Mouse (Mus musculus) hindbrain, embryonic 13.5 days (tissue): Measurements from ENCODE around the gene Ttpal. TPM values are rescaled to one million over a fixed set of nuclear protein-coding genes. Genes with fewer than 3 reads are reported as not detected.
"Not testable (repeated sequence)": the region's sequence is repeated elsewhere in the genome, so short reads cannot be mapped to it uniquely, and the experiment has no call there.

Source experiments
- ATAC-seq: fragments of 200-750 bp; cut with Nextera tagmentation; 2 replicates; pipeline ENCODE4 v1.8.0; 2017; ENCODE audit warnings: moderate TSS enrichment; ENCODE audit not compliant: low FRiP score
- H3K27ac ChIP-seq: fragments of 300-500 bp; sonication (generic); 2 replicates; pipeline ENCODE4 v1.5.1; 2015; ENCODE audit warnings: inconsistent platforms, mild to moderate bottlenecking, moderate library complexity
- H3K27me3 ChIP-seq: fragments of 300-500 bp; sonication (generic); 2 replicates; pipeline ENCODE4 v1.6.1; 2015; ENCODE audit warnings: mild to moderate bottlenecking, inconsistent platforms
- H3K36me3 ChIP-seq: fragments of 300-500 bp; sonication (generic); 2 replicates; pipeline ENCODE4 v1.6.1; 2015; ENCODE audit warnings: mild to moderate bottlenecking, inconsistent platforms
- H3K4me1 ChIP-seq: fragments of 300-500 bp; sonication (generic); replicated peaks from 2 replicates; pipeline ENCODE4 v1.6.1; 2015; ENCODE audit warnings: inconsistent platforms
- H3K4me2 ChIP-seq: fragments of 300-500 bp; sonication (generic); 2 replicates; pipeline ENCODE4 v1.6.1; 2015; ENCODE audit warnings: inconsistent platforms, mild to moderate bottlenecking, moderate library complexity
- H3K4me3 ChIP-seq: fragments of 300-500 bp; sonication (generic); 2 replicates; pipeline ENCODE4 v1.5.1; 2015; ENCODE audit warnings: mild to moderate bottlenecking, inconsistent platforms
- H3K9ac ChIP-seq: fragments of 300-500 bp; sonication (generic); 2 replicates; pipeline ENCODE4 v1.6.1; 2015; ENCODE audit warnings: mild to moderate bottlenecking, inconsistent platforms
- H3K9me3 ChIP-seq: fragments of 300-500 bp; sonication (generic); 2 replicates; pipeline ENCODE4 v1.6.1; 2016; ENCODE audit warnings: inconsistent platforms
- WGBS: fragments of 180-500 bp; shearing (Covaris S2); methylation state at CpG from one replicate; pipeline ENCODE4 v1.1.7; 2015; 5-methylcytosine and 5-hydroxymethylcytosine counted together
- polyA plus RNA-seq: library from polyadenylated mRNA; unstranded; fragments of >200 nt; fragmentation: Nextera tagmentation; extraction: Ambion mirVana; gene quantifications from 2 replicates; pipeline ENCODE4 v1.2.1, GENCODE M21; 2015

The Ttpal gene
- polyA plus RNA-seq, 1 experiment from 2014 or later, result 42.0 TPM

- WGBS, result 93% methylated on average over 9 of the region's 9 CpGs
These were observed 13.3 kb downstream of the Ttpal start for GRCm38 (mm10) chr2:163615401-163615800.

GRCm38 (mm10) chr2:163615906-163616651 is 14.0 kb downstream of the Ttpal start:
- Histone ChIP-seq H3K4me1 (no peaks in the 10 kb centered on the region), H3K27me3 (no peaks in the 10 kb centered on the region), H3K9me3 (no peaks in the 10 kb centered on the region), H3K9ac (no peak overlapping the region), H3K4me3 (no peak overlapping the region), H3K36me3 (peaks cover 97% of the 10 kb centered on the region), H3K27ac (no peak overlapping the region), H3K4me2 (no peak overlapping the region)
- 91% methylated on average over 4 of the region's 4 CpGs for WGBS
- no peak for ATAC-seq

More at GRCm38 (mm10) chr2:163615401-163615800, 13.3 kb downstream of the Ttpal start:
- Histone ChIP-seq H3K9ac (no peak overlapping the region), H3K27ac (no peak overlapping the region), H3K4me3 (no peak overlapping the region), H3K36me3 (peaks cover 97% of the 10 kb centered on the region), H3K9me3 (no peaks in the 10 kb centered on the region), H3K4me2 (no peak overlapping the region), H3K27me3 (no peaks in the 10 kb centered on the region), H3K4me1 (no peaks in the 10 kb centered on the region)
- no peak for ATAC-seq

- peaks cover 98% of the 10 kb centered on the region for H3K36me3 ChIP-seq
- WGBS, result 93% methylated on average over 3 of the region's 3 CpGs
- ATAC-seq, result no peak
- no peaks in the 10 kb centered on the region for H3K4me1 ChIP-seq
- no peak overlapping the region for H3K4me2 ChIP-seq
- no peaks in the 10 kb centered on the region for H3K27me3 ChIP-seq
- H3K9me3 ChIP-seq, result no peaks in the 10 kb centered on the region
- no peak overlapping the region for H3K27ac ChIP-seq
- no peak overlapping the region for H3K9ac ChIP-seq
- no peak overlapping the region for H3K4me3 ChIP-seq
These were observed 14.6 kb downstream of the Ttpal start for GRCm38 (mm10) chr2:163616652-163617227.

DNA sequence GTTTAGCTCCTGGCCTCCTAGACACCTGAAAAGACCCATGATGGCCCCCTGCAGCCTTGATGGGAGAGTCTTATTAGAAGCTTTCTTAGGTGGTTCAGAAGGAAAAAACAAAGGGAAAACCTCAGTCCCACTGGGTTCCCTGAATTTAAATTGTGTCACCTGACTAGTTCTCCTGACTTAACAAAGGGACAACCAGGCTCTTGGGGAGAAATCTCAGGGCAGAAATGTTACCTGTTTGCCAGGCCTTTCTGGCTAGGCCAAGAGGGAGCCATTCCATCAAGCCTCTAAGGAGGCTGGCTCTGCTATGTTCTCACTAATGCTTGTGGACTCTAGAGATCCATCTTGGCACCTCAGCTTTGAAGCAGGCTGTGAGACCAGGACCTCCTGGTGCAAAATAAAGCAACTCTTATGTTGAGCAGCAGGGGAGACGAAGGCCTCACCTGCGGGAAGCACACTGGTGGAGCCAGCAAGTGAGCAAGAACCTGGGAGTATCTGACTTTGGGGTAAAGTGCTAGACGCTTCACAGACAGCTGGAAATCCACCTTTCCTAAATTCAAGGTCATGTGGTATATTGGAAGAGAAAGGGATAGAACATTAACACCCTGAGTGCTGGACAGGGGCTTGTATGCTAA is 15.2 kb downstream of the Ttpal start:
- H3K9ac ChIP-seq, result no peak overlapping the region
- H3K9me3 ChIP-seq, result no peaks in the 10 kb centered on the region
- H3K4me1 ChIP-seq, result no peaks in the 10 kb centered on the region
- no peak for ATAC-seq
- WGBS, result 80% methylated on average over 3 of the region's 3 CpGs
- no peaks in the 10 kb centered on the region for H3K27me3 ChIP-seq
- no peak overlapping the region for H3K27ac ChIP-seq
- no peak overlapping the region for H3K4me3 ChIP-seq
- peaks cover 98% of the 10 kb centered on the region for H3K36me3 ChIP-seq
- H3K4me2 ChIP-seq, result no peak overlapping the region

GRCm38 (mm10) chr2:163617874-163618273 is 15.8 kb downstream of the Ttpal start:
- ATAC-seq, result no peak
- H3K9ac ChIP-seq, result no peak overlapping the region
- 91% methylated on average over 4 of the region's 4 CpGs for WGBS
- no peaks in the 10 kb centered on the region for H3K27me3 ChIP-seq
- H3K4me2 ChIP-seq, result no peak overlapping the region
- no peak overlapping the region for H3K27ac ChIP-seq
- no peaks in the 10 kb centered on the region for H3K9me3 ChIP-seq
- peaks cover 99% of the 10 kb centered on the region for H3K36me3 ChIP-seq
- no peaks in the 10 kb centered on the region for H3K4me1 ChIP-seq
- H3K4me3 ChIP-seq, result no peak overlapping the region

- H3K4me2 ChIP-seq, result no peak overlapping the region
- H3K4me1 ChIP-seq, result no peaks in the 10 kb centered on the region
- no peak for ATAC-seq
- H3K9ac ChIP-seq, result no peak overlapping the region
- H3K36me3 ChIP-seq, result peaks cover 95% of the 10 kb centered on the region
- H3K27me3 ChIP-seq, result no peaks in the 10 kb centered on the region
- H3K4me3 ChIP-seq, result no peak overlapping the region
- no peaks in the 10 kb centered on the region for H3K9me3 ChIP-seq
- 91% methylated on average over 8 of the region's 8 CpGs for WGBS
- H3K27ac ChIP-seq, result no peak overlapping the region
These were observed 18.3 kb downstream of the Ttpal start for GRCm38 (mm10) chr2:163620451-163620850.

GRCm38 (mm10) chr2:163621401-163621800 is 19.3 kb downstream of the Ttpal start:
- H3K4me2 ChIP-seq, H3K9me3 ChIP-seq, ATAC-seq, H3K27me3 ChIP-seq, H3K4me1 ChIP-seq, H3K4me3 ChIP-seq, H3K9ac ChIP-seq, H3K27ac ChIP-seq: not testable (repeated sequence)
- 95% methylated on average over 3 of the region's 3 CpGs for WGBS
- H3K36me3 ChIP-seq, result peaks cover 96% of the 10 kb centered on the region

DNA sequence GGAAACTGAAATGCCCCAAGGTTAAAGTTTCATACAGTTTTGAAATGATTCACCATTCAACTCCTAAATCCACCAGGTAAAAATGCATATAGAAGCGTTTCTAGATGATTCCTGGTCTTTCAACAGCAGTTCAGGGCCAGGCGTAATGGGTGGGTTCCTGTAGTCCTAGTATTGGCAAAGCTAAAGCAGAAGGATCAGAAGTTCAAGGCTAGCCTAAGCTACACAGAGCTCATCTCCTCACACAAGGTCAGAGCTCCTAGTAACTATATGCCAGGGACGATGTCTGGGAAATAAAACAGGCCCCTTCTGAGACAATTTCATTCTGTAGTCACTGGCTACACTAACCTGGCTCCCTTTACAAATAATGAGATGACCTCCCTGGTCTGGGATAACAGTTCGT is 29.1 kb downstream of the Ttpal start:
- Histone ChIP-seq H3K4me3 (no peak overlapping the region), H3K4me2 (no peak overlapping the region), H3K9me3 (no peaks in the 10 kb centered on the region), H3K27me3 (no peaks in the 10 kb centered on the region), H3K36me3 (peaks cover 90% of the 10 kb centered on the region), H3K27ac (no peak overlapping the region), H3K9ac (no peak overlapping the region), H3K4me1 (no peaks in the 10 kb centered on the region)
- no peak for ATAC-seq
- WGBS, result 95% methylated on average over 4 of the region's 4 CpGs

GRCm38 (mm10) chr2:163631715-163632114 is 29.6 kb downstream of the Ttpal start:
- 94% methylated on average over 2 of the region's 2 CpGs for WGBS
- H3K36me3 ChIP-seq, result peaks cover 90% of the 10 kb centered on the region
- H3K9ac ChIP-seq, result no peak overlapping the region
- H3K27ac ChIP-seq, result no peak overlapping the region
- no peaks in the 10 kb centered on the region for H3K27me3 ChIP-seq
- no peak for ATAC-seq
- H3K4me2 ChIP-seq, result no peak overlapping the region
- H3K4me3 ChIP-seq, result no peak overlapping the region
- H3K4me1 ChIP-seq, result no peaks in the 10 kb centered on the region
- H3K9me3 ChIP-seq, result no peaks in the 10 kb centered on the region

- WGBS, result 92% methylated on average over 2 of the region's 2 CpGs
These were observed 32.1 kb downstream of the Ttpal start for GRCm38 (mm10) chr2:163634211-163634610.

GRCm38 (mm10) chr2:163636057-163636456 is 33.9 kb downstream of the Ttpal start:
- Histone ChIP-seq H3K9ac (no peak overlapping the region), H3K9me3 (no peaks in the 10 kb centered on the region), H3K4me3 (no peak overlapping the region), H3K27ac (no peak overlapping the region), H3K36me3 (peaks cover 50% of the 10 kb centered on the region), H3K27me3 (no peaks in the 10 kb centered on the region), H3K4me1 (peaks cover 15% of the 10 kb centered on the region), H3K4me2 (no peak overlapping the region)
- ATAC-seq, result no peak
- WGBS, result 99% methylated on average over 2 of the region's 2 CpGs

More at GRCm38 (mm10) chr2:163634211-163634610, 32.1 kb downstream of the Ttpal start:
- Histone ChIP-seq H3K36me3 (peaks cover 66% of the 10 kb centered on the region), H3K27ac (no peak overlapping the region), H3K9me3 (no peaks in the 10 kb centered on the region), H3K4me1 (0 out of 2 replicates have a peak, but pooled peaks cover 3% of the 10 kb centered on the region), H3K4me3 (no peak overlapping the region), H3K27me3 (no peaks in the 10 kb centered on the region), H3K4me2 (no peak overlapping the region), H3K9ac (no peak overlapping the region)
- no peak for ATAC-seq

GRCm38 (mm10) chr2:163637655-163638266 is 35.6 kb downstream of the Ttpal start:
- Histone ChIP-seq H3K27ac (no peak overlapping the region), H3K4me2 (no peak overlapping the region), H3K27me3 (no peaks in the 10 kb centered on the region), H3K4me1 (peaks cover 28% of the 10 kb centered on the region), H3K9me3 (no peaks in the 10 kb centered on the region), H3K36me3 (peaks cover 35% of the 10 kb centered on the region), H3K9ac (no peak overlapping the region), H3K4me3 (no peak overlapping the region)
- WGBS, result 75% methylated on average over 5 of the region's 5 CpGs
- ATAC-seq, result no peak
